Mouse (Mus musculus) intestine, embryonic 16.5 days (tissue): ENCODE data around the gene Wdr66. TPM values are rescaled to one million over a fixed set of nuclear protein-coding genes. Genes with fewer than 3 reads are reported as not detected.
"Not testable (repeated sequence)": the region's sequence is repeated elsewhere in the genome, so short reads cannot be mapped to it uniquely, and the experiment has no call there.

Source experiments
- ATAC-seq: fragments of 200-750 bp; cut with Nextera tagmentation; 2 replicates; pipeline ENCODE4 v1.8.0; 2017; ENCODE audit warnings: moderate TSS enrichment, moderate library complexity
- H3K27ac ChIP-seq: fragments of 300-500 bp; sonication (generic); 2 replicates; pipeline ENCODE4 v1.5.1; 2014; ENCODE audit warnings: mild to moderate bottlenecking, low read length
- H3K27me3 ChIP-seq: fragments of 300-500 bp; sonication (generic); replicated peaks from 2 replicates; pipeline ENCODE4 v1.6.1; 2014; ENCODE audit warnings: low read length, control low read depth, mixed read lengths; ENCODE audit not compliant: control insufficient read depth, insufficient read depth
- H3K36me3 ChIP-seq: fragments of 300-500 bp; sonication (generic); 2 replicates; pipeline ENCODE4 v1.6.1; 2014; ENCODE audit warnings: low read length, control low read depth; ENCODE audit not compliant: control insufficient read depth, insufficient read depth
- H3K4me1 ChIP-seq: fragments of 300-500 bp; sonication (generic); 2 replicates; pipeline ENCODE4 v1.6.1; 2014; ENCODE audit warnings: low read length, control low read depth, mixed read lengths; ENCODE audit not compliant: control insufficient read depth, insufficient read depth
- H3K4me2 ChIP-seq: fragments of 300-500 bp; sonication (generic); 2 replicates; pipeline ENCODE4 v1.6.1; 2014; ENCODE audit warnings: low read depth, low read length, control low read depth
- H3K4me3 ChIP-seq: fragments of 300-500 bp; sonication (generic); 2 replicates; pipeline ENCODE4 v1.5.1; 2014; ENCODE audit warnings: mild to moderate bottlenecking, low read length
- H3K9ac ChIP-seq: fragments of 300-500 bp; sonication (generic); 2 replicates; pipeline ENCODE4 v1.6.1; 2014; ENCODE audit warnings: low read depth, low read length
- H3K9me3 ChIP-seq: fragments of 300-500 bp; sonication (generic); 2 replicates; pipeline ENCODE4 v1.6.1; 2016; ENCODE audit warnings: low read length, control low read depth; ENCODE audit not compliant: control insufficient read depth
- WGBS: fragments of 180-500 bp; shearing (Covaris S2); extraction: QIAGEN DNeasy Blood & Tissue Kit; methylation state at CpG from one replicate; pipeline ENCODE4 v1.1.7; 2014; 5-methylcytosine and 5-hydroxymethylcytosine counted together
- polyA plus RNA-seq: library from polyadenylated mRNA; unstranded; fragments of >200 nt; fragmentation: Nextera tagmentation; extraction: Ambion mirVana; gene quantifications from 2 replicates; pipeline ENCODE4 v1.2.1, GENCODE M21; 2015

Wdr66 gene
- polyA plus RNA-seq = 0.40 and 0.50 TPM in 2 replicates

GRCm38 (mm10) chr5:123251834-123252233, at the start of gene Wdr66:
Gene Wdr66, plus strand, starts transcription at chr5:123252102.
- peak within 1 kb of the TSS; percentile 31 for H3K4me3 ChIP-seq
- H3K9me3 ChIP-seq = no peaks in the 10 kb centered on the region
- peak; percentile 81 for ATAC-seq
- WGBS = 2% methylated on average over 18 of the region's 18 CpGs
- H3K27me3 ChIP-seq = 0 out of 2 replicates have a peak, but pooled peaks cover 2% of the 10 kb centered on the region
- no peak within 1 kb of the TSS for H3K27ac ChIP-seq
- H3K4me1 ChIP-seq = peaks cover 6% of the 10 kb centered on the region; the same call in 1 of the 2 replicates
- no peaks in the 10 kb centered on the region for H3K36me3 ChIP-seq
- peak within 1 kb of the TSS; percentile 58 for H3K4me2 ChIP-seq
- H3K9ac ChIP-seq = no peak within 1 kb of the TSS

GRCm38 (mm10) chr5:123202771-123203170, 49.1 kb upstream of the Wdr66 start:
- H3K9ac ChIP-seq, H3K27me3 ChIP-seq, H3K4me1 ChIP-seq, H3K4me3 ChIP-seq, H3K9me3 ChIP-seq, H3K36me3 ChIP-seq, H3K27ac ChIP-seq, ATAC-seq, H3K4me2 ChIP-seq: not testable (repeated sequence)
- WGBS = 56% methylated on average over 3 of the region's 4 CpGs

GRCm38 (mm10) chr5:123203591-123203990, 48.3 kb upstream of the Wdr66 start:
- 83% methylated on average over 7 of the region's 7 CpGs for WGBS
- not testable (repeated sequence) for H3K9ac ChIP-seq, H3K27ac ChIP-seq, H3K4me1 ChIP-seq, H3K27me3 ChIP-seq, H3K9me3 ChIP-seq, H3K4me2 ChIP-seq, H3K36me3 ChIP-seq, H3K4me3 ChIP-seq, ATAC-seq

- not testable (repeated sequence) for H3K4me2 ChIP-seq, H3K4me1 ChIP-seq, H3K27me3 ChIP-seq, H3K27ac ChIP-seq, H3K4me3 ChIP-seq, H3K9me3 ChIP-seq, H3K36me3 ChIP-seq, ATAC-seq, H3K9ac ChIP-seq
- WGBS = 73% methylated on average over 3 of the region's 5 CpGs
These were observed 29.4 kb upstream of the Wdr66 start for GRCm38 (mm10) chr5:123222346-123223050.

GRCm38 (mm10) chr5:123223051-123223410, 28.9 kb upstream of the Wdr66 start:
- 75% methylated on average over 4 of the region's 4 CpGs for WGBS
- no peaks in the 10 kb centered on the region for H3K9me3 ChIP-seq
- ATAC-seq = no peak
- H3K27me3 ChIP-seq = no peaks in the 10 kb centered on the region
- H3K4me1 ChIP-seq = no peaks in the 10 kb centered on the region
- H3K4me3 ChIP-seq = no peak overlapping the region
- no peaks in the 10 kb centered on the region for H3K36me3 ChIP-seq
- no peak overlapping the region for H3K27ac ChIP-seq
- no peak overlapping the region for H3K9ac ChIP-seq
- no peak overlapping the region for H3K4me2 ChIP-seq

- H3K27me3 ChIP-seq, H3K9me3 ChIP-seq, H3K4me1 ChIP-seq, ATAC-seq, H3K36me3 ChIP-seq, H3K4me3 ChIP-seq, H3K4me2 ChIP-seq, H3K9ac ChIP-seq, H3K27ac ChIP-seq: not testable (repeated sequence)
- 59% methylated on average over 6 of the region's 6 CpGs for WGBS
These were observed 28.0 kb upstream of the Wdr66 start for GRCm38 (mm10) chr5:123223861-123224260.

- no peak overlapping the region for H3K4me2 ChIP-seq
- no peaks in the 10 kb centered on the region for H3K9me3 ChIP-seq
- ATAC-seq = no peak
- WGBS = 79% methylated on average over 7 of the region's 7 CpGs
- no peaks in the 10 kb centered on the region for H3K36me3 ChIP-seq
- no peaks in the 10 kb centered on the region for H3K27me3 ChIP-seq
- H3K4me3 ChIP-seq = no peak overlapping the region
- no peak overlapping the region for H3K27ac ChIP-seq
- H3K4me1 ChIP-seq = peaks cover 4% of the 10 kb centered on the region
- H3K9ac ChIP-seq = no peak overlapping the region
These were observed 25.1 kb upstream of the Wdr66 start for GRCm38 (mm10) chr5:123226851-123227250.

GRCm38 (mm10) chr5:123227762-123228523, 24.0 kb upstream of the Wdr66 start:
- 4% methylated on average over 42 of the region's 42 CpGs for WGBS
- peaks cover 4% of the 10 kb centered on the region for H3K4me1 ChIP-seq
- peak; percentile 88 for ATAC-seq
- H3K36me3 ChIP-seq = no peaks in the 10 kb centered on the region
- no peak overlapping the region; the same call in 1 of the 2 replicates for H3K27ac ChIP-seq
- peak overlapping the region; percentile 84 for H3K9ac ChIP-seq
- H3K4me3 ChIP-seq = peak overlapping the region; percentile 77
- H3K27me3 ChIP-seq = no peaks in the 10 kb centered on the region
- peak overlapping the region; percentile 77 for H3K4me2 ChIP-seq
- no peaks in the 10 kb centered on the region for H3K9me3 ChIP-seq

GRCm38 (mm10) chr5:123228524-123228922, 23.4 kb upstream of the Wdr66 start:
- H3K4me2 ChIP-seq = peak overlapping the region; percentile 77
- peaks cover 4% of the 10 kb centered on the region for H3K4me1 ChIP-seq
- ATAC-seq = peak; percentile 6; the same call in 1 of the 2 replicates
- H3K9ac ChIP-seq = peak overlapping the region; percentile 84
- no peaks in the 10 kb centered on the region for H3K36me3 ChIP-seq
- WGBS = 8% methylated on average over 15 of the region's 15 CpGs
- no peak overlapping the region for H3K27ac ChIP-seq
- H3K9me3 ChIP-seq = no peaks in the 10 kb centered on the region
- H3K27me3 ChIP-seq = no peaks in the 10 kb centered on the region
- peak overlapping the region; percentile 77 for H3K4me3 ChIP-seq
